Comparison of ENCODE assay signal across 26 mouse cellular contexts in genomic region chr1:153683190-153683589, GRCm38 (mm10). TPM values are rescaled to one million over a fixed set of nuclear protein-coding genes. Genes with fewer than 3 reads are reported as not detected.
"Had no signal": no experiment of that assay in that cellular context is flagged by ENCODE, and none has a peak within 500 bp of the region (broad histone marks: within the 10 kb centered on the region; RNA-seq: fewer than 3 reads in every experiment).

No protein-coding gene starts in this region.

- DNase-seq: gastrocnemius, adult 2 months; gastrocnemius, postnatal 10 days; gastrocnemius, postnatal 25 days; heart, adult 18-20 months; heart, postnatal 4 days; kidney, adult 18-20 months; kidney, adult 8-10 months; kidney, postnatal 10 days; kidney, postnatal 25 days; kidney, postnatal 4 days; lung, adult 18-20 months had no signal

- H3K27me3 ChIP-seq: heart, embryonic 15.5 days; hindbrain, embryonic 13.5 days; hindbrain, embryonic 15.5 days; intestine, embryonic 15.5 days; limb, embryonic 15.5 days; liver, embryonic 12.5 days had no signal

- H3K4me1 ChIP-seq: heart, embryonic 15.5 days; liver, embryonic 12.5 days had no signal

- ATAC-seq: inflammation-experienced regulatory T-cells, adult 6 months; intestine, embryonic 15.5 days; intestine, postnatal 0 days; liver, embryonic 12.5 days had no signal

- H3K9me3 ChIP-seq: heart, embryonic 13.5 days; heart, embryonic 15.5 days; hindbrain, embryonic 13.5 days; hindbrain, embryonic 15.5 days; intestine, embryonic 15.5 days; limb, embryonic 15.5 days; liver, embryonic 12.5 days had no signal

- H3K4me2 ChIP-seq: heart, embryonic 11.5 days; heart, embryonic 13.5 days; heart, embryonic 15.5 days; hindbrain, embryonic 13.5 days; hindbrain, embryonic 15.5 days; intestine, embryonic 15.5 days; limb, embryonic 15.5 days; liver, embryonic 12.5 days had no signal

- H3K9ac ChIP-seq: heart, embryonic 13.5 days; heart, embryonic 15.5 days; hindbrain, embryonic 13.5 days; hindbrain, embryonic 15.5 days; intestine, embryonic 15.5 days; limb, embryonic 15.5 days; liver, embryonic 12.5 days; liver, embryonic 14.5 days had no signal

- H3K27ac ChIP-seq: gastrocnemius, adult 2 months; heart, embryonic 13.5 days; heart, embryonic 15.5 days; hindbrain, embryonic 13.5 days; hindbrain, embryonic 15.5 days; intestine, embryonic 15.5 days; layer of hippocampus, adult 2 months; left cerebral cortex, adult 2 months; limb, embryonic 15.5 days; liver, embryonic 12.5 days; liver, embryonic 14.5 days had no signal

- H3K4me3 ChIP-seq: gastrocnemius, adult 2 months; heart, embryonic 13.5 days; heart, embryonic 15.5 days; hindbrain, embryonic 13.5 days; hindbrain, embryonic 15.5 days; intestine, embryonic 15.5 days; layer of hippocampus, adult 2 months; left cerebral cortex, adult 2 months; limb, embryonic 15.5 days; liver, embryonic 12.5 days had no signal

- H3K36me3 ChIP-seq: heart, embryonic 13.5 days; heart, embryonic 15.5 days; hindbrain, embryonic 13.5 days; hindbrain, embryonic 15.5 days; intestine, embryonic 15.5 days; limb, embryonic 15.5 days; liver, embryonic 12.5 days had no signal

RNA-seq across cellular contexts. Expression of gene Rgs8, which starts 30.4 kb away (rescaled TPM):
- polyA plus RNA-seq: liver, adult 2 months; liver, embryonic 16.5 days had no signal
